Mouse (Mus musculus): ENCODE results near the gene Gm10401.

DNA sequence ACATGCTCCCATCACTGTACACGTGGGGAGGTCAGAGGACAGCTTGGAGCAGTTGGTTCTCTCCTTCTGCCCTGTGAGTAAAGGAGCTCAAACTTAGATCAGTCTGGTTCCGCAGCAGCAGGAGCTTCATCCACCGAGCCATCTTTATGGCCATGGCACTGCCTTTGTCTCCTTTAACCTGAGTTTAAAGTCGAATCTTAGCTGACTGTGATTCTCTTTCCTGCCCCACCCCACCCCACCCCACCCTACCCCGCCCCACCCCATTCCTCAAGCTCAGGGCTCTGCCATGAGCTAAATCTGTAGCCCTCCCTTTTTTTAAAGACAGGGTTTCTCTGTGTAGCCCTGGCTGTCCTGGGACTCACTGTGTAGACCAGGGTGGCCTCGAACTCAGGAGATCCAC lies 48.4 kb downstream of the Gm10401 start:
- TF ChIP-seq POLR2A (IDR thresholded peaks at IDR 0.05; ENCODE audit: borderline replicate concordance, control insufficient read depth, low read depth, low read length) (no peak), CTCF (IDR thresholded peaks at IDR 0.05; ENCODE audit: control insufficient read depth, insufficient read depth, low read length) (no peak)

All from bone marrow, adult 2 months (tissue).